Mouse (Mus musculus) liver, adult 2 months (tissue): Measurements from ENCODE around the gene Rnf10.

Experiments
- CTCF ChIP-seq: fragments of 200-500 bp; IDR thresholded peaks from 2 replicates; pipeline ENCODE4 v1.5.1; 2011; ENCODE audit warnings: low read depth, low read length, control low read depth
- POLR2A ChIP-seq: fragments of 200-500 bp; IDR thresholded peaks from 2 replicates; pipeline ENCODE4 v1.6.1; 2011; ENCODE audit warnings: low read length, control low read depth; ENCODE audit not compliant: insufficient read depth; ENCODE audit errors: extremely low read depth

- no peak for TF ChIP-seq CTCF
- TF ChIP-seq POLR2A, result no peak
Measured at GRCm38 (mm10) chr5:115193226-115193625, 79.5 kb downstream of the Rnf10 start.
